Mouse (Mus musculus) gastrocnemius, adult 8-10 months (tissue): ENCODE measurements around the gene Mettl27. TPM values are rescaled to one million over a fixed set of nuclear protein-coding genes. Genes with fewer than 3 reads are reported as not detected.

Experiments used
- DNase-seq, 2 experiments: peaks; one replicate each; pipeline ENCODE4 v3.0.0; 2022; ENCODE audit warnings: low spot score in 2 of 2
- total RNA-seq, 4 experiments: library from RNA; stranded (reverse); gene quantifications; 2 replicates each; pipeline ENCODE4 v1.2.4; 2022

Gene Mettl27
- total RNA-seq, 4 experiments from 2014 or later = 3.8 to 6.1 (median 4.4) TPM

- DNase-seq = no peak
Observed at GRCm38 (mm10) chr5:134985633-134986297, 53.6 kb downstream of the Mettl27 start, which contains the start of gene Cldn3. Gene Cldn3 (plus strand): TSS chr5:134986214.

DNA sequence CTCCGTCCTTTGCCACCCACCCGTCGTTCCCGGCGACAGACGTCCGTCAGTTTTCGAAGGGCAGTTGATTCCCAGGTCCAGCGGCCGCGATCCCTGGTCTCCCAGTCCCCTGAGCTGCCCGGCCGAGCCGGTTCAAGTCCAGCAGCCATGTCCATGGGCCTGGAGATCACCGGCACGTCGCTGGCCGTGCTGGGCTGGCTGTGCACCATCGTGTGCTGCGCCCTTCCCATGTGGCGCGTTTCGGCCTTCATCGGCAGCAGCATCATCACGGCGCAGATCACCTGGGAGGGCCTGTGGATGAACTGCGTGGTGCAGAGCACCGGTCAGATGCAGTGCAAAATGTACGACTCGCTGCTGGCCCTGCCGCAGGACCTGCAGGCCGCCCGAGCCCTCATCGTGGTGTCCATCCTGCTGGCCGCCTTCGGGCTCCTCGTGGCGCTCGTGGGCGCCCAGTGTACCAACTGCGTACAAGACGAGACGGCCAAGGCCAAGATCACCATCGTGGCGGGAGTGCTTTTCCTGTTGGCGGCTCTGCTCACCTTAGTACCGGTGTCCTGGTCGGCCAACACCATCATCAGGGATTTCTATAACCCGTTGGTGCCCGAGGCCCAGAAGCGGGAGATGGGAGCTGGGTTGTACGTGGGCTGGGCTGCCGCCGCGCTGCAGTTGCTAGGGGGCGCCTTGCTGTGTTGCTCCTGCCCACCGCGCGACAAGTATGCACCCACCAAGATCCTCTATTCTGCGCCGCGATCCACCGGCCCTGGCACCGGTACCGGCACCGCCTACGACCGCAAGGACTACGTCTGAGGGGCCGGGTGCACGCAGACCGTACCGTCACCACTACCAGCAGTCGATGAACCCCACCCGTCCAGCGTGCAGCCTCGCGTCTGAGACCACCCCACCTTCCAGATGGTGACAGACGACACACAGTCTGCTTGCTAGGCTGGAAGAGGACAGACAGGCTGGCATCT lies 54.4 kb downstream of the Mettl27 start:
- no peak for DNase-seq

- no peak for DNase-seq
Observed at GRCm38 (mm10) chr5:134989166-134989565, 57.0 kb downstream of the Mettl27 start.

GRCm38 (mm10) chr5:134989741-134990140 lies 57.6 kb downstream of the Mettl27 start:
- DNase-seq = no peak

Other genes starting within 250 kb of the Mettl27 start
- gene Limk1, start 243.8 kb upstream of the Mettl27 start, total RNA-seq = 1 to 10 TPM in 2 of 4 experiments, under 1 TPM in 2; 0.92 to 1.5 (median 1.2) TPM
- 10 to 100 TPM in 1 of 4 experiments, 1 to 10 TPM in 3; 3.7 to 11.6 (median 8.5) TPM for gene Eln, start 185.0 kb upstream of the Mettl27 start, total RNA-seq
- not detected for gene Tmem270, start 25.6 kb upstream of the Mettl27 start, total RNA-seq
- gene Cldn13, start 16.8 kb upstream of the Mettl27 start, total RNA-seq = not detected
- not detected for gene Cldn4, start 14.6 kb downstream of the Mettl27 start, total RNA-seq
- not detected for gene Cldn3, start 53.8 kb downstream of the Mettl27 start, total RNA-seq
- 10 to 100 TPM; 38.5 to 54.3 (median 46.0) TPM for gene Abhd11, start 76.8 kb downstream of the Mettl27 start, total RNA-seq
- gene Stx1a, start 91.1 kb downstream of the Mettl27 start, total RNA-seq = 1 to 10 TPM in 1 of 4 experiments, under 1 TPM in 3; 0.22 to 1.3 (median 0.39) TPM
- gene Dnajc30, start 131.8 kb downstream of the Mettl27 start, total RNA-seq = 10 to 100 TPM; 24.3 to 26.8 (median 25.8) TPM
- gene Bud23, start 132.6 kb downstream of the Mettl27 start, total RNA-seq = 10 to 100 TPM; 25.7 to 36.4 (median 29.8) TPM
- under 1 TPM in 3 of 4 experiments, not detected in 1; 0.31 to 0.56 (median 0.41) TPM for gene Vps37d, start 145.9 kb downstream of the Mettl27 start, total RNA-seq
- 10 to 100 TPM; 44.9 to 73.8 (median 51.6) TPM for gene Mlxipl, start 157.5 kb downstream of the Mettl27 start, total RNA-seq
- 10 to 100 TPM in 1 of 4 experiments, 1 to 10 TPM in 3; 8.5 to 12.2 (median 8.9) TPM for gene Tbl2, start 217.3 kb downstream of the Mettl27 start, total RNA-seq
- gene Bcl7b, start 235.9 kb downstream of the Mettl27 start, total RNA-seq = 10 to 100 TPM; 25.2 to 34.5 (median 28.4) TPM